Mouse (Mus musculus) CH12.LX (cell line): ENCODE results near the gene Olfr401.

Experiments
- CTCF ChIP-seq, 2 experiments: IDR thresholded peaks in 1 of 2; conservative IDR thresholded peaks in 1 of 2; 2 replicates each; pipeline ENCODE4 v1.5.1; 2011 to 2012; ENCODE audit warnings: low read depth in 2 of 2, low read length in 2 of 2, improper control_type of control experiment in 1 of 2, inconsistent platforms in 1 of 2, mild to moderate bottlenecking in 1 of 2, moderate library complexity in 1 of 2
- EP300 ChIP-seq: IDR thresholded peaks from 2 replicates; pipeline ENCODE4 v1.6.1; 2011; ENCODE audit warnings: low read length, improper control_type of control experiment
- RCOR1 ChIP-seq: conservative IDR thresholded peaks from 2 replicates; pipeline ENCODE4 v1.6.1; 2012; ENCODE audit warnings: low read depth, mild to moderate bottlenecking, inconsistent platforms, low read length, improper control_type of control experiment
- TCF12 ChIP-seq: IDR thresholded peaks from 2 replicates; pipeline ENCODE4 v1.6.1; 2014; ENCODE audit warnings: low read depth, mild to moderate bottlenecking, inconsistent platforms, low read length, improper control_type of control experiment

GRCm38 (mm10) chr11:74101507-74101906 lies 12.0 kb upstream of the Olfr401 start:
- peak; percentile 84 for TF ChIP-seq EP300
- TF ChIP-seq CTCF (conservative IDR thresholded peaks at IDR 0.05 in 1 of 2, IDR thresholded peaks at IDR 0.05 in 1 of 2; ENCODE audit: low read depth in 2 of 2, low read length in 2 of 2): no peak
- TF ChIP-seq TCF12: 0 out of 2 replicates have a peak, but pooled peaks have one; percentile 13
- no peak; the same call in 1 of the 2 replicates for TF ChIP-seq RCOR1
